Mouse (Mus musculus) CH12.LX (cell line): ENCODE measurements around the gene Dnah1. TPM values are rescaled to one million over a fixed set of nuclear protein-coding genes. Genes with fewer than 3 reads are reported as not detected.

Source experiments
- DNase-seq: peaks from one replicate; pipeline ENCODE4 v3.0.0-alpha.2; 2013; ENCODE audit errors: extremely low read depth
- H3K27ac ChIP-seq: 2 replicates; pipeline ENCODE4 v1.5.1; 2012; ENCODE audit warnings: low read depth, mild to moderate bottlenecking, control low read depth, moderate library complexity; ENCODE audit not compliant: insufficient read depth
- H3K27me3 ChIP-seq: replicated peaks from 2 replicates; pipeline ENCODE3; 2012; ENCODE audit warnings: inconsistent platforms
- H3K36me3 ChIP-seq, 2 experiments: replicated peaks in 1 of 2; 2 replicates each; pipeline versions ENCODE3 to v1.6.1; 2012; ENCODE audit warnings: inconsistent platforms in 1 of 2, low read length in 1 of 2, mild to moderate bottlenecking in 1 of 2, mixed read lengths in 1 of 2, moderate library complexity in 1 of 2; ENCODE audit not compliant: control insufficient read depth in 1 of 2, insufficient read depth in 1 of 2
- H3K4me1 ChIP-seq, 2 experiments: 2 replicates each; pipeline ENCODE4 v1.6.1; 2012; ENCODE audit warnings: inconsistent platforms in 1 of 2, moderate library complexity in 1 of 2; ENCODE audit not compliant: insufficient read depth in 2 of 2, control insufficient read depth in 1 of 2
- H3K4me2 ChIP-seq: 2 replicates; pipeline ENCODE4 v1.6.1; 2012; ENCODE audit warnings: low read depth, mild to moderate bottlenecking, control low read depth; ENCODE audit not compliant: poor library complexity, insufficient read depth, severe bottlenecking
- H3K4me3 ChIP-seq, 3 experiments: fragments of 150-350 bp in 1 of 3; sonication (generic) in 1 of 3; replicated peaks in 1 of 3; 2 replicates each; pipeline versions ENCODE3 to v1.5.1; 2011 to 2012; ENCODE audit warnings: low read depth in 2 of 3, low read length in 2 of 3, mild to moderate bottlenecking in 2 of 3, moderate library complexity in 2 of 3, control low read depth in 1 of 3, improper control_type of control experiment in 1 of 3, inconsistent platforms in 1 of 3, mixed read lengths in 1 of 3; ENCODE audit not compliant: poor library complexity in 1 of 3
- H3K79me2 ChIP-seq: replicated peaks from 2 replicates; pipeline ENCODE4 v1.6.1; 2012; ENCODE audit warnings: mild to moderate bottlenecking, moderate library complexity; ENCODE audit not compliant: control insufficient read depth, poor library complexity, insufficient read depth, severe bottlenecking; ENCODE audit errors: extremely low read depth
- H3K9ac ChIP-seq: 2 replicates; pipeline ENCODE4 v1.6.1; 2012; ENCODE audit warnings: low read depth, mild to moderate bottlenecking, control low read depth, moderate library complexity; ENCODE audit not compliant: insufficient read depth
- H3K9me3 ChIP-seq: replicated peaks from 2 replicates; pipeline ENCODE3; 2012; ENCODE audit warnings: low read length, inconsistent platforms, mixed read lengths
- BHLHE40 ChIP-seq: IDR thresholded peaks from 2 replicates; pipeline ENCODE4 v1.6.1; 2011; ENCODE audit warnings: mild to moderate bottlenecking, low read depth, low read length, improper control_type of control experiment
- CHD2 ChIP-seq: IDR thresholded peaks from 2 replicates; pipeline ENCODE4 v1.6.1; 2011; ENCODE audit warnings: low read length, improper control_type of control experiment
- CTCF ChIP-seq, 2 experiments: IDR thresholded peaks in 1 of 2; conservative IDR thresholded peaks in 1 of 2; 2 replicates each; pipeline ENCODE4 v1.5.1; 2011 to 2012; ENCODE audit warnings: low read depth in 2 of 2, low read length in 2 of 2, improper control_type of control experiment in 1 of 2, inconsistent platforms in 1 of 2, mild to moderate bottlenecking in 1 of 2, moderate library complexity in 1 of 2
- EP300 ChIP-seq: IDR thresholded peaks from 2 replicates; pipeline ENCODE4 v1.6.1; 2011; ENCODE audit warnings: low read length, improper control_type of control experiment
- ETS1 ChIP-seq: conservative IDR thresholded peaks from 2 replicates; pipeline ENCODE4 v1.6.1; 2012; ENCODE audit warnings: low read depth, mild to moderate bottlenecking, inconsistent platforms, low read length, improper control_type of control experiment, moderate library complexity
- HCFC1 ChIP-seq: IDR thresholded peaks from 2 replicates; pipeline ENCODE4 v1.6.1; 2012; ENCODE audit warnings: low read depth, mild to moderate bottlenecking, inconsistent platforms, low read length, improper control_type of control experiment
- JUND ChIP-seq: conservative IDR thresholded peaks from 2 replicates; pipeline ENCODE4 v1.6.1; 2011; ENCODE audit warnings: low read depth, low read length, improper control_type of control experiment
- MAFK ChIP-seq: IDR thresholded peaks from 2 replicates; pipeline ENCODE4 v1.6.1; 2011; ENCODE audit warnings: low read length, improper control_type of control experiment; ENCODE audit not compliant: insufficient replicate concordance
- MEF2A ChIP-seq: IDR thresholded peaks from 2 replicates; pipeline ENCODE4 v1.6.1; 2014; ENCODE audit warnings: low read depth, mild to moderate bottlenecking, inconsistent platforms, low read length, improper control_type of control experiment, borderline replicate concordance
- MXI1 ChIP-seq: IDR thresholded peaks from 2 replicates; pipeline ENCODE4 v1.6.1; 2011; ENCODE audit warnings: mild to moderate bottlenecking, low read depth, low read length, improper control_type of control experiment
- MYC ChIP-seq: IDR thresholded peaks from 2 replicates; pipeline ENCODE4 v1.6.1; 2011; ENCODE audit warnings: low read depth, mild to moderate bottlenecking, improper control_type of control experiment, low read length
- NELFE ChIP-seq: IDR thresholded peaks from 2 replicates; pipeline ENCODE4 v1.6.1; 2011; ENCODE audit warnings: low read depth, low read length, improper control_type of control experiment
- NRF1 ChIP-seq: IDR thresholded peaks from 2 replicates; pipeline ENCODE4 v1.6.1; 2014; ENCODE audit warnings: low read depth, mild to moderate bottlenecking, inconsistent platforms, low read length, improper control_type of control experiment, moderate library complexity
- POLR2AphosphoS2 ChIP-seq: IDR thresholded peaks from 2 replicates; pipeline ENCODE4 v1.6.1; 2011; ENCODE audit warnings: low read depth, low read length, improper control_type of control experiment
- RAD21 ChIP-seq: IDR thresholded peaks from 2 replicates; pipeline ENCODE4 v1.6.1; 2011; ENCODE audit warnings: low read depth, mild to moderate bottlenecking, low read length, improper control_type of control experiment, moderate library complexity
- RCOR1 ChIP-seq: conservative IDR thresholded peaks from 2 replicates; pipeline ENCODE4 v1.6.1; 2012; ENCODE audit warnings: low read depth, mild to moderate bottlenecking, inconsistent platforms, low read length, improper control_type of control experiment
- SIN3A ChIP-seq: IDR thresholded peaks from 2 replicates; pipeline ENCODE4 v1.6.1; 2012; ENCODE audit warnings: low read length, improper control_type of control experiment, inconsistent platforms
- SMC3 ChIP-seq: IDR thresholded peaks from 2 replicates; pipeline ENCODE4 v1.6.1; 2011; ENCODE audit warnings: low read depth, low read length, improper control_type of control experiment
- UBTF ChIP-seq: IDR thresholded peaks from 2 replicates; pipeline ENCODE4 v1.6.1; 2012; ENCODE audit warnings: low read depth, mild to moderate bottlenecking, inconsistent platforms, low read length, improper control_type of control experiment, moderate library complexity
- USF2 ChIP-seq: conservative IDR thresholded peaks from 2 replicates; pipeline ENCODE4 v1.6.1; 2011; ENCODE audit warnings: low read depth, low read length, improper control_type of control experiment
- ZC3H11A ChIP-seq: IDR thresholded peaks from 2 replicates; pipeline ENCODE4 v1.6.1; 2012; ENCODE audit warnings: low read depth, mild to moderate bottlenecking, inconsistent platforms, low read length, improper control_type of control experiment
- ZMIZ1 ChIP-seq: IDR thresholded peaks from 2 replicates; pipeline ENCODE4 v1.6.1; 2012; ENCODE audit warnings: low read depth, mild to moderate bottlenecking, inconsistent platforms, low read length, improper control_type of control experiment
- ZNF384 ChIP-seq: IDR thresholded peaks from 2 replicates; pipeline ENCODE4 v1.6.1; 2012; ENCODE audit warnings: low read depth, low read length, improper control_type of control experiment, inconsistent platforms
- dilution Hi-C: fragments of 300-500 bp; cut with MboI; formaldehyde crosslinking; loops from 2 replicates; pipeline ENCODE4 v1.14.3; 2020; ENCODE audit warnings: low sequenced_read_pairs; ENCODE audit not compliant: extremely low pct_unique_long_range_greater_than_20kb, extremely low pct_ligation_motif_present
- in situ Hi-C: fragments of 300-500 bp; cut with MboI; formaldehyde crosslinking; loops from 3 replicates; pipeline ENCODE4 v1.14.3; 2019; ENCODE audit warnings: low sequenced_read_pairs, low pct_ligation_motif_present, low pct_unique_long_range_greater_than_20kb, mixed read lengths
- polyA plus RNA-seq: library from polyadenylated mRNA; unstranded; fragments of >175 nt; gene quantifications from 2 replicates; pipeline ENCODE4 v1.2.1, GENCODE M21; 2012; ENCODE audit warnings: low read depth; ENCODE audit not compliant: insufficient read length
- total RNA-seq, 2 experiments: library from RNA; depleted of rRNA; stranded (reverse); fragments of 300-350 nt in 1 of 2; fragments of >200 nt in 1 of 2; gene quantifications; 2 replicates each; pipeline ENCODE4 v1.2.3; 2012 to 2014

The Dnah1 gene
- total and polyA plus RNA-seq, 3 experiments = 0.04 to 0.08 (median 0.06) TPM

DNA sequence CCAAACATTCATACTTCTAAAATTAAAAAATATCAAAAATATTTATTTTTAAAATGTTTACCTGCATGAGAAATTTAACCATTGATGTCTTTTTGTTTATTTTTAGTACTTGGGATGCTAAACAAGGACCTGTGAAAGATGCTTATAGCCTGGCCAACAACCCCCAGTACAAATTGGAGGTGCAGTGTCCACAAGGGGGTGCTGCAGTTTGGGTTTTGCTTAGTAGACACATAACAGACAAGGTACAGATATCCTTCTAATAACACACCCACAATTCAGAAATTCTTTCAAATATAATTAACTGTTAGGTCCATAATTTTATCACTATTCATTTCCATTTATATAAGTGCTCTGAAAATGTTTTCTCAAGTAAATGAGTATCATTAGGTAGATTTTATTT, 41.7 kb upstream of the Dnah1 start:
- no peaks in the 10 kb centered on the region for H3K79me2 ChIP-seq
- H3K4me3 ChIP-seq = no peak overlapping the region
- H3K4me1 ChIP-seq = peaks cover 0 to 15% of the 10 kb centered on the region in 2 experiments; a peak in 1 of 4 replicates
- dilution Hi-C loops (loop anchor here (25.0 kb wide), 1 partner anchor 97 kb away; no protein-coding TSS in a partner anchor), in situ Hi-C loops (no loop called here)
- H3K9me3 ChIP-seq = peaks cover 3% of the 10 kb centered on the region
- no peak overlapping the region for H3K4me2 ChIP-seq
- no peak overlapping the region for H3K27ac ChIP-seq
- peak; percentile 76 for DNase-seq
- H3K36me3 ChIP-seq = peaks cover 36 to 86% of the 10 kb centered on the region in 2 experiments
- no peak overlapping the region for H3K9ac ChIP-seq
- TF ChIP-seq MYC (no peak), RCOR1 (no peak), MEF2A (no peak), ZC3H11A (peak; percentile 72), UBTF (no peak), POLR2AphosphoS2 (no peak), BHLHE40 (no peak), MXI1 (no peak), SIN3A (no peak), JUND (no peak), CTCF (conservative IDR thresholded peaks at IDR 0.05 in 1 of 2, IDR thresholded peaks at IDR 0.05 in 1 of 2; ENCODE audit: low read depth in 2 of 2, low read length in 2 of 2) (peak; percentile 29 to 88; a peak in 3 of 4 replicates), ZNF384 (peak; percentile 84), MAFK (peak; percentile 71; the same call in 1 of the 2 replicates), SMC3 (peak; percentile 90), ETS1 (no peak), RAD21 (peak; percentile 86)
- no peaks in the 10 kb centered on the region for H3K27me3 ChIP-seq

GRCm38 (mm10) chr14:31364589-31364988, 40.9 kb upstream of the Dnah1 start:
- DNase-seq = no peak
- Histone ChIP-seq H3K9ac (no peak overlapping the region), H3K79me2 (no peaks in the 10 kb centered on the region), H3K4me2 (no peak overlapping the region), H3K4me1 (peaks cover 0 to 15% of the 10 kb centered on the region in 2 experiments; a peak in 1 of 4 replicates), H3K36me3 (peaks cover 33 to 86% of the 10 kb centered on the region in 2 experiments), H3K9me3 (peaks cover 3% of the 10 kb centered on the region), H3K27me3 (no peaks in the 10 kb centered on the region), H3K4me3 (no peak overlapping the region)
- in situ Hi-C loops = no loop called here
- dilution Hi-C loops = loop anchor here (25.0 kb wide), 1 partner anchor 98 kb away; no protein-coding TSS in a partner anchor
- no peak for TF ChIP-seq MXI1
- no peak for TF ChIP-seq NRF1
- TF ChIP-seq USF2 = no peak
- TF ChIP-seq CHD2 = no peak
- no peak for TF ChIP-seq RAD21
- TF ChIP-seq MAFK = no peak
- no peak for TF ChIP-seq ZNF384
- no peak for TF ChIP-seq MYC
- no peak for TF ChIP-seq POLR2AphosphoS2
- no peak for TF ChIP-seq ZC3H11A
- TF ChIP-seq HCFC1 = no peak
- TF ChIP-seq NELFE = no peak
- no peak for TF ChIP-seq EP300
- TF ChIP-seq SIN3A = no peak
- no peak for TF ChIP-seq ZMIZ1
- TF ChIP-seq BHLHE40 = no peak
- TF ChIP-seq, all 38 proteins: peak for 0
- no peak overlapping the region for H3K27ac ChIP-seq
